Mouse (Mus musculus): ENCODE data around the gene Fshb. TPM values are rescaled to one million over a fixed set of nuclear protein-coding genes. Genes with fewer than 3 reads are reported as not detected.

Gene Fshb
- polyA plus RNA-seq, 1 experiment from 2014 or later, result not detected

DNA sequence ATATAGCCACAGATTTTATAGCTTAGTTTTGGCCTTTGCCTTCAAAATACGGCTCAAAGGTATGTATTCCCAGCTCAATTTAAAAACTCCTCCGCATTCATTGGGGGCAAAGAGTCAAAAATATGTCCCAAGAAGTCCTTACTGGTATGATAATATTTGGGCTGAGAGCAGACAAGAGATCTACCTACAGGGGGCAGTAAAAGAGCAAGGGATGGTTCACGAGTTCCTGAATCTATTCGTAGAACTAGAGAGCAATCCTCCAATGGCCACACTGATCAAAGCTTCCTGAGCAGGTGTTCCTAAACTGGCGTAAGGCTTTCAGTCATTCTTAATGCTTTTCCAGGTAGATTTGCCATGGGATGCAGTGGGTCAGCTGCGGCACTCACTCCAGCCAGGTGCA lies 49.3 kb downstream of the Fshb start:
- no peak for ATAC-seq (replicated peaks; ENCODE audit: insufficient number of reproducible peaks, insufficient read depth, low FRiP score, low read depth)
- H3K36me3 ChIP-seq, result no peaks in the 10 kb centered on the region
- H3K27me3 ChIP-seq, result no peaks in the 10 kb centered on the region
- no peak overlapping the region for H3K4me3 ChIP-seq
- no peak overlapping the region for H3K9ac ChIP-seq
- H3K4me1 ChIP-seq (replicated peaks), result 0 out of 2 replicates have a peak, but pooled peaks cover 6% of the 10 kb centered on the region
- no peak overlapping the region for H3K4me2 ChIP-seq
- H3K27ac ChIP-seq, result no peak overlapping the region
- no peaks in the 10 kb centered on the region for H3K9me3 ChIP-seq (replicated peaks)
- WGBS, result 76% methylated on average over 6 of the region's 6 CpGs

DNA sequence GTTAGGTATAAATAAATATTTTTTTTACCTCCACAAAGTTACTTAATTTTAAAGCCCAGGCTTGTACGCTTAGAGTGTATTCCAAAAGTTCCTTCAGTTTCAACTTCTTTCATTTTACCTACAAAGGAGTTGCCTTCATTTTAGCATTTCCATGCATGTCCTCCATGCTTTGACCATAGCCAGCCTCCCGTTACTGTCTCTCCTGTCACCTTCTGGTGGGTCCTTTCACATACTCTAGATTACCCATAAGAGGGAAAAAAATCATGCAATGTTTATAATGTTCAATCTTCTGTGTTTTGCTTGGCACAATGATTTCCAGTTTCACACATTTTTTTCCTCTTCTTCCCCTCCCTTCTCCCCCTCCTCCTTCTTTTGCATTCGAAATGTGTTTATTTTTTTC lies 53.1 kb downstream of the Fshb start:
- H3K4me2 ChIP-seq, result no peak overlapping the region
- no peaks in the 10 kb centered on the region for H3K27me3 ChIP-seq
- H3K36me3 ChIP-seq, result no peaks in the 10 kb centered on the region
- no peak overlapping the region for H3K9ac ChIP-seq
- 68% methylated on average over 3 of the region's 3 CpGs for WGBS
- no peak overlapping the region for H3K4me3 ChIP-seq
- no peak overlapping the region for H3K27ac ChIP-seq
- H3K4me1 ChIP-seq (replicated peaks), result no peaks in the 10 kb centered on the region
- no peak for ATAC-seq (replicated peaks; ENCODE audit: insufficient number of reproducible peaks, insufficient read depth, low FRiP score, low read depth)
- H3K9me3 ChIP-seq (replicated peaks), result no peaks in the 10 kb centered on the region

Other genes with a start within 250 kb of the Fshb start
- gene Arl14ep, start 85.2 kb downstream of the Fshb start, polyA plus RNA-seq (2015; fragmentation: Nextera tagmentation; extraction: Ambion mirVana), result 20.3 and 23.3 TPM in 2 replicates
- 5.0 and 6.6 TPM in 2 replicates for gene Kcna4, start 231.0 kb upstream of the Fshb start, polyA plus RNA-seq (2015; fragmentation: Nextera tagmentation; extraction: Ambion mirVana)

Measured in heart, embryonic 15.5 days (tissue).